ENCODE assay signal across 8 mouse cellular contexts in genomic region chr2:71895596-71896286, GRCm38 (mm10).
"Had no signal": no experiment of that assay in that cellular context is flagged by ENCODE, and none has a peak within 500 bp of the region (broad histone marks: within the 10 kb centered on the region; RNA-seq: fewer than 3 reads in every experiment).

No protein-coding gene starts in this region.

- ATAC-seq: liver, embryonic 12.5 days; midbrain, embryonic 13.5 days; midbrain, embryonic 15.5 days had no signal

- DNase-seq: lung, embryonic 14.5 days; right cerebral cortex, postnatal 14 days; thymus, adult 2 months; thymus, postnatal 25 days; thymus, postnatal 4 days had no signal
